Mouse (Mus musculus) left cerebral cortex, adult 2 months (tissue): ENCODE data around the gene Gm47969. TPM values are rescaled to one million over a fixed set of nuclear protein-coding genes. Genes with fewer than 3 reads are reported as not detected.
"Not testable (repeated sequence)": the region's sequence is repeated elsewhere in the genome, so short reads cannot be mapped to it uniquely, and the experiment has no call there.

Experiments
- DNase-seq, 2 experiments: peaks; one replicate each; pipeline ENCODE4 v3.0.0; 2021 to 2022; ENCODE audit warnings: low spot score in 2 of 2, mixed read lengths in 1 of 2; ENCODE audit errors: extremely low spot score in 1 of 2
- H3K27ac ChIP-seq: fragments of 200-600 bp; 2 replicates; pipeline ENCODE4 v1.8.1; 2022
- H3K4me3 ChIP-seq: fragments of 200-600 bp; 2 replicates; pipeline ENCODE4 v1.8.1; 2022
- CTCF ChIP-seq: fragments of 200-600 bp; IDR thresholded peaks from 2 replicates; pipeline ENCODE4 v1.8.1; 2022; ENCODE audit warnings: antibody characterized with exemption, mild to moderate bottlenecking, moderate library complexity
- intact Hi-C: fragments of 180-260 bp; cut with DNase I; formaldehyde crosslinking; loops from one replicate; pipeline ENCODE4 v1.15.1; 2025
- long read RNA-seq, 2 experiments: library from polyadenylated mRNA; stranded (forward); transcript quantifications; one replicate each; pipeline ENCODE4 v2.0.0; 2021; ENCODE audit warnings: borderline mapping rate in 2 of 2
- total RNA-seq, 2 experiments: library from RNA; stranded (reverse); gene quantifications; 2 replicates each; pipeline ENCODE4 v1.2.3; 2021

Gene Gm47969
- not detected for total RNA-seq
- long read RNA-seq, experiment 1 = 0 reads
- long read RNA-seq, experiment 2 = 0 reads

DNA sequence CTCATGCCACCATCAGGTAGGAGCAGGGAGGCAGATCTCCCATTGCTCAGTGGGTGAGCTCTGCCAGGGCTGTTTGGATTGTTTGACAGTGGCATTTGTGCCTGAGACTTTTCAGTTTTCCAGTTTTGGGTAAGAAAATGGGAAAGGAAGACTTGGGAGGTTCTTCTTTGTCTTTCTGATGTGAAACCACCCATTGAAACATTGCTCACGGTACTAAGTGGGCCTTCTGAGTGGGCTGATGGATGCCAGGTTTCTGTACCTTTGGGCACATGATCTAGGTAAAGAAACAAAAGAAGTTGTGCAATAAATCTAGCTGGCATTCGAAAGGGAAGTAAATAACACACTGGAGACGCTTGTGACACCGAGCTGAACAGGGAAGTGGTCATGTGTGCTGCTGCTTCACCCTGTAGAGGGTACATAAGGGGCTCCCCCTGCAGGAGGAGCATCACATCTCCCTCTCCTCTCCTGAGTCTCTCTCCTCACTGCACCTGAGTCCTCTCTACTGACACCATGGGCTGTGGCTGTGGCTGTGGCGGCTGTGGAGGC, at the start of gene Gm47969:
Gene Gm47969 (plus strand): TSS at position 51 of the 546 bp plus-strand sequence.
- Histone ChIP-seq H3K27ac (no peak within 1 kb of the TSS), H3K4me3 (no peak within 1 kb of the TSS)
- no peak for DNase-seq
- intact Hi-C loops = no loop called here
- TF ChIP-seq CTCF = no peak

DNA sequence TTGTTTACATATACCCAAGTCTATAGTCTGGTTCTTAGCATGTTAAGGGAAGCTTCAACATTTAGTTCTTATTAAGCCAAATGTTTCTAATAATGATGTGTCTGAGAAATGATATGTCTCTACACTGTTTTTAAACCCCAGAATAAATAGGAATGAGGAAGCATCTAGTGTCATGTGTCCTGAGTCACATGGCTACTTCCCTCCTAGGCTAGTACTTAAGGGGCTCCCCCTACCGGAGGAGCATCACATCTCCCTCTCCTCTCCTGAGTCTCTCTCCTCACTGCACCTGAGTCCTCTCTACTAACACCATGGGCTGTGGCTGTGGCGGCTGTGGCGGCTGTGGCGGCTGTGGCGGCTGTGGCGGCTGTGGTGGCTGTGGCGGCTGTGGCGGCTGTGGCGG, 44.4 kb upstream of the Gm47969 start, which contains the start of gene Gm47959:
Gene Gm47959 (plus strand): TSS at position 243 of the 400 bp plus-strand sequence.
- H3K27ac ChIP-seq, DNase-seq, H3K4me3 ChIP-seq, intact Hi-C loops: not testable (repeated sequence)

DNA sequence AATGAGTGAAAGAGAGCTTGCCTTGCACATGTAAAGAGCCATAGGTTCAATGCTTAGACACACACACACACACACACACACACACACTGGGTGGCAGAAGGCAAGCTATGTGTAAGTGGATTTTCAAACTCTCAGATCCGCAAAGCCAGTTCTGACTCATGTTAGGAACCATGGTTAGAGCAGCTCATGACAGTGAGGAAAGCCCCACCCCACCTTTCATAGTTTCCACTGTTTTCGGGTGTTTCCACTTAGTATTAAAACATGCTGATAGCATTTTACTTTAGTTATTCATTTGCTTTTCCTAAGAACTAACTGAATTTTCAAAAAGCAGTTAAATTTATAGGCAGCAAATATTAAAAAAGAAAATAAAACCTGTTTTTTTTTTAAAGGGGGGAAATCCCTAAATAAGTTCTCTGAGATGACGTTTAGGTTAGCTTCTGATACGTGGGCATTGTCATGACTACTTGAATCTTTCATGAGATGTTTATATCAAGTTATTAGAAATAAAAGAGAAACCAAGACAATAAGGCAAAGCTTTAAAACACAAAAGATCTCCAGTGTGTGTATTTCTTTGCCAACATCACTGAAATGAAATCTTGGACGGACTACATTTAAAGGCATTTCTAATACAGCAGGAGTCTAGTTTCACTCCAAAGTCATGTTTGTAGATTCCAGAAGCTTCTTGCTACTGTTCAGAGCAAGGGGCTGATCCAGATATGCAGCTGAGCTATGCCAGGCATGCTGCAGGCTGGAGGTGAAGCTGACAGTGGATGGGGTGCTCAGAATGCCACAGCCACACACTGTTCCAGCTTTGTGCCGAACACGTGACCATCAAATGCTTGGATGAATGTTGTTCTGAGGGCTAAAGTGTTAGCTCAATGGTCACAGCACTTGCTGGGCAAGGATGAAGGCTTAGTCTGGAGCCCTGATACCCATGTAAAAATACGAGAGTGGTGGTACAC, 38.2 kb upstream of the Gm47969 start:
- H3K4me3 ChIP-seq = no peak overlapping the region

DNA sequence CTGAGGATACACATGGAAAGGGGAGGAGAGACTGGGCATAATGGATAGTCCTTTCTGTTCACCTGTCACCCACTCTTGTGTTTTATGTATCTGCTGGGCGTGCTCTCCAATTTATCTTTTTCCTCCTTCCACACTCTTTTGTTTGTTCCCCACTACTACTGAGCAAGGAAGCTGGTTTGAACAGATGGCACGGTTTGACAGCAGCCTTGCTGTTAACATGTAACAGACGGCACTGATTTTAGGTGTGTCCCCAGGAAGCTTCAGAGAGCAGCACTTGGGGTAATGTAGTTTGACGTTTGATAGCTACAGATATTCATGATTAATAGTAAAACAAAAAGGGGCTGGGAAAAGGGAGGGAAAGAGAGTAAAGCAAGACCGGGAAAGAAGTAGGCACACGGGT, 37.3 kb upstream of the Gm47969 start:
- TF ChIP-seq CTCF = no peak
- no peak for DNase-seq
- intact Hi-C loops = no loop called here
- H3K4me3 ChIP-seq = no peak overlapping the region
- no peak overlapping the region for H3K27ac ChIP-seq

More for the DNA sequence above, 38.2 kb upstream of the Gm47969 start:
- DNase-seq = no peak
- H3K27ac ChIP-seq = no peak overlapping the region
- TF ChIP-seq CTCF = no peak
- intact Hi-C loops = no loop called here

DNA sequence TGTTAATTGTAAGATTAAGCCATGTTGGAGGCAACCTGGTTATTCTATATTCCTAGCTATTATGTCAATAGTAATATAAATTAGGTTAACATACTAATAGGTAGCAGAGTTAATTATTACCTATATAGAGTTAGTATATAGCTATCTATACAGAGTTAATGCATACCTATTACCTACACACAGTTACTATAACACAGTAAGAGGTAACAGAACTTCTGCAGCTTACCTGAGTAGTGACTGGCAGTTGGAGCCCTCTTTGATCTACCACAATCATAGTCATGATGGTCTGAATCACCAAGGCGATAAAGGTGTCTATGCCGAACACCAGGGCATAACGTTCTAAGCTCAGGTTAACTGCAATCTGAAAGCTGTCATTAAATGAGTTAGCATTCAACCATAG, 30.3 kb upstream of the Gm47969 start:
- no peak for DNase-seq
- H3K27ac ChIP-seq = no peak overlapping the region
- intact Hi-C loops = no loop called here
- no peak overlapping the region for H3K4me3 ChIP-seq
- no peak for TF ChIP-seq CTCF

DNA sequence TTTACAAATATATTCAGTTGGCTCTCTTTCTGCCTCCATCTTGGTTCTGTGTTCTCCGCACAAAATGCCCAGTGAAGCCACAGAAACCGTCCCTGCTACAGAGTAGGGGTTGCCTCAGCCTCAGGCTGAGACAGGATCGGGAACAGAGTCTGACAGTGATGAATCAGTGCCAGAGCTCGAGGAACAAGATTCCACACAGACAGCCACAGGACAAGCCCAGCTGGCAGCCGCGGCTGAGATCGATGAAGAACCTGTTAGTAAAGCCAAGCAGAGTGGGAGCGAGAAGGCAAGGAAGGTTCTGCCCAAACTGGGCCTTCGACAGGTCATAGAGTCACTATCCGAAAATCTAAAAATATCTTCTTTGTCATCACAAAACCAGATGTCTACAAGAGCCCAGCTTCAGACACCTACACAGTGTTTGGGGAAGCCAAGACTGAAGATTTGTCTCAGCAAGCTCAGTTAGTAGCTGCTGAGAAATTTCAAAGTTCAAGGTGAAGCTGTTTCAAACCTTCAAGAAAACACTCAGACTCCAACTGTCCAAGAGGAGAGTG, 29.3 kb upstream of the Gm47969 start:
- Histone ChIP-seq H3K4me3 (no peak overlapping the region), H3K27ac (no peak overlapping the region)
- TF ChIP-seq CTCF = no peak
- DNase-seq = no peak
- intact Hi-C loops = no loop called here

DNA sequence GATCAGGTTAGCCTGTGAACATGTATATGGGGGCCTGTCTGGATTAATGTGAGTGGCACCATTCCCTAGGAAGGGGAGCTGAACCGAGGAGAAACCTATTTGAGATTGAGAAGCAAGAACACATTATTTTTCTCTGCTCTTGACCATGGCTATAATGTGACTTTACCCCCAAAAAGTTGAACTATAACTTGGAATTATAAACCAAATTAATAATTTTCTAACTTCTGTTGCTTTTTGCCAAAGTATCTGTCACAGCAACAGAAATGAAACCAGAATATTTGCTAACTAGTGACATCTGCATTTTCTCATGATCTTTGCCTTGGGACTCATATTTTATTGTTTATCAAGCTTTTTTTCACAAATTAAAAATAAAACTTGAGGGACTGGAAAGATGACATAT, 28.2 kb upstream of the Gm47969 start:
- Histone ChIP-seq H3K4me3 (no peak overlapping the region), H3K27ac (no peak overlapping the region)
- no peak for TF ChIP-seq CTCF
- intact Hi-C loops = no loop called here
- no peak for DNase-seq

DNA sequence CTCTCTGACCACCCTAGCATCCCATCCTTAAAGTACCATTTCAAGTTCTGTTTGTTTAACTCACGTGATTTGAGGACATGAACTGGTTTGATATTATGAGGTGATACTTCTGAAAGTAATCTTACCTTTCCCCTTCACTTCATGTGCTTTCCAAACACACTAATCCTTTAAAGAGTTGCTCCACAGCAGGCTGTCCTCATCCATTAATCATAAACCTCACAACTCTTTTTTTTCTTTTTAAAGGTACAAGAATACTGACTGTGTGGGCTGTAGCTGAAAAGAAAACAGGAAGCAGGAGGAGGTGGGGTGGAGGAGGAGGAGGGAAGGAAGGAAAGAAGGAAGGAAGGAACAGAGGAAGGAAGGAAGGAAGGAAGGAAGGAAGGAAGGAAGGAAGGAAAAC, 12.8 kb upstream of the Gm47969 start:
- DNase-seq = no peak
- intact Hi-C loops = no loop called here
- no peak for TF ChIP-seq CTCF

DNA sequence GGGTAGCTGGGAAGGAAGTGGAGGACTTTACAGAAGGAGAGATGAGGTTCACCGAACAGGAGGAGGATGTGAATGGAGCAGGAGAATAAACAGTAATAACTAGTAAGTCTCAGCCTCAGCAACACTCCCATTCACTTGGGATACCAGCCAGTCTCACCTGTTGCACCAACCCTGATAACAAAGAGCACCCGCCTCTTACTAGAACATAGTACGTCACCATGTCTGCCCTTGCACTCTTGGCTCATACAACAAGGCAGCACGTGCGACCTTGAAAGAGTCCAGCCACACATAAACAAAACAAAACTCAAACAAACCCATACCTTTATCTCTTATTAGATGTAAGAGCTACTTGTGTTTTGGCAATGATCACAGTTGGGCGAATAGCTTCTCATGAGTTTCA, 12.2 kb upstream of the Gm47969 start:
- intact Hi-C loops = no loop called here
- Histone ChIP-seq H3K27ac (no peak overlapping the region), H3K4me3 (no peak overlapping the region)
- DNase-seq = no peak
- TF ChIP-seq CTCF = no peak

More for the DNA sequence above, 12.8 kb upstream of the Gm47969 start:
- Histone ChIP-seq H3K27ac (no peak overlapping the region), H3K4me3 (no peak overlapping the region)

DNA sequence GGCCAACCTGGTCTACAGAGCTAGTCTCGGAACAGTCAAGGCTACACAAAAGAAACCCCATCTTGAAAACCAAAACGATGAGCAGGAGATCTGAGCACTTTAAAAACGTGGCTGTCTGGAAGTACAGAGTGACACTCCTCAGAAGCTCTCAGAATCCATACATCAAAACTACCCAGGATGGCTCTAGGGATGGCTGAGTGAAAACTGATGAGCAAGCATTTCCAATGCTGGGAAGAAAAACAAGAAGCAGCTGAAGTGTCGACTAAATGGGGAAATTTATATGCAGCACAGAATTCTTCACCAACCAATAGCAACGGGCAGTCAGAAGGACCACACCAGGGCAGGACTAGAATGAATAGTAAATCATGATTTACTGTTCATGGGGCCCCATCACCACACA, 10.2 kb upstream of the Gm47969 start:
- Histone ChIP-seq H3K4me3 (no peak overlapping the region), H3K27ac (no peak overlapping the region)
- no peak for DNase-seq
- no peak for TF ChIP-seq CTCF
- intact Hi-C loops = no loop called here

DNA sequence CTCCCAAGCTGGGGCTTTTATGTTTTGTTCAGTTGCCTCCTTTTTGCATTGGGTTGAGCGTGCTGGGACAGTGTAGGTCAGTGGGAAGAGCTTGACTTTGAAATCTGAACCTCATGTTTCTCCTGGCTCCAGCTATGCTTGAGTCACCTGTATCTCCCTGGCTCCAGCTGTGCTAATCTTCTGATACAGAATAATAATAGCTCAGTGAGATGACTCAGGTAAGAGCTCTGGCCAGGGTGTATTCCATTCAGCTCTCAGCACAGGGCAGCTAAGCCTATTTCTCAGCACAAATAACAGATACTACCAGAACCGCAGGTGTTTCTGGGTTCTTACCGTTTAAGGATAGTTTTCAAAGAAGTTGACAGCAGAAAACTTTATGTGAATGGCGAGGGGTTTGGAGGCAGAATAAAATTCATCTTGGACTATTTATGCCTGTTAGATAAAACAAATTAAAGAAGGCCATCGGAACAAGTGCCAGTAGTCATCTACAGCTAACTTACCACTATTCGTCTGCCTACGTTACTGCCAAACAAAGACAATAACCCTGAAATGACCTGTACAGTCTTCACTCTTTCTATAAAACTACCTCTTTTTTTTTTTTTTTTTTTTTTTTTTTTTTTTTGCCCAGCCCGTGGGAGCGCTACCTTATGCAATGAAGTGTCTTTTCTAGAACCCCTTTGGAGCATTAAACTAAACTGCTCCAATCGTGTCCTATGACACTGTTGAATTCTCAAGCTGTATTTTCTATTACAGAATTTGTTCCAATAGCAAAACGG, 7.7 kb upstream of the Gm47969 start:
- Histone ChIP-seq H3K4me3 (peak overlapping the region; percentile 46), H3K27ac (peak overlapping the region; percentile 87; the same call in 1 of the 2 replicates)
- intact Hi-C loops = no loop called here
- DNase-seq = no peak
- TF ChIP-seq CTCF = no peak
